Mouse (Mus musculus): Measurements from ENCODE around the gene Lsmem1. TPM values are rescaled to one million over a fixed set of nuclear protein-coding genes. Genes with fewer than 3 reads are reported as not detected.
"Not testable (repeated sequence)": the region's sequence is repeated elsewhere in the genome, so short reads cannot be mapped to it uniquely, and the experiment has no call there.

Lsmem1 gene
- polyA plus RNA-seq, 1 experiment from 2014 or later: 0.09 TPM

GRCm38 (mm10) chr12:40175171-40175570 lies 24.1 kb downstream of the Lsmem1 start:
- not testable (repeated sequence) for H3K4me2 ChIP-seq; H3K9ac ChIP-seq; H3K36me3 ChIP-seq (replicated peaks); H3K4me3 ChIP-seq (replicated peaks); H3K27ac ChIP-seq (replicated peaks); H3K4me1 ChIP-seq (replicated peaks); H3K27me3 ChIP-seq; ATAC-seq (ENCODE audit: insufficient read depth); H3K9me3 ChIP-seq (replicated peaks)
- WGBS (ENCODE audit: insufficient replicate concordance): 51% methylated on average over 1 of the region's 1 CpGs

GRCm38 (mm10) chr12:40171637-40172036 lies 27.7 kb downstream of the Lsmem1 start:
- 78% methylated on average over 2 of the region's 2 CpGs for WGBS (ENCODE audit: insufficient replicate concordance)
- no peak overlapping the region for H3K4me3 ChIP-seq (replicated peaks)
- no peaks in the 10 kb centered on the region for H3K27me3 ChIP-seq
- no peak overlapping the region for H3K27ac ChIP-seq (replicated peaks)
- no peaks in the 10 kb centered on the region for H3K36me3 ChIP-seq (replicated peaks)
- H3K9ac ChIP-seq: no peak overlapping the region
- H3K9me3 ChIP-seq (replicated peaks): no peaks in the 10 kb centered on the region
- ATAC-seq (ENCODE audit: insufficient read depth): no peak
- H3K4me1 ChIP-seq (replicated peaks): no peaks in the 10 kb centered on the region
- H3K4me2 ChIP-seq: no peak overlapping the region

- Histone ChIP-seq H3K9me3 (replicated peaks) (no peaks in the 10 kb centered on the region), H3K9ac (no peak overlapping the region), H3K27ac (replicated peaks) (no peak overlapping the region), H3K4me3 (replicated peaks) (no peak overlapping the region), H3K27me3 (no peaks in the 10 kb centered on the region), H3K36me3 (replicated peaks) (no peaks in the 10 kb centered on the region), H3K4me1 (replicated peaks) (no peaks in the 10 kb centered on the region), H3K4me2 (no peak overlapping the region)
- 67% methylated on average over 1 of the region's 1 CpGs for WGBS (ENCODE audit: insufficient replicate concordance)
- no peak for ATAC-seq (ENCODE audit: insufficient read depth)
Measured at GRCm38 (mm10) chr12:40169675-40170074, 29.6 kb downstream of the Lsmem1 start.

GRCm38 (mm10) chr12:40164621-40165020 lies 34.7 kb downstream of the Lsmem1 start:
- Histone ChIP-seq H3K4me1 (replicated peaks) (no peaks in the 10 kb centered on the region), H3K36me3 (replicated peaks) (no peaks in the 10 kb centered on the region), H3K9me3 (replicated peaks) (no peaks in the 10 kb centered on the region), H3K27me3 (no peaks in the 10 kb centered on the region), H3K9ac (no peak overlapping the region), H3K4me3 (replicated peaks) (no peak overlapping the region), H3K27ac (replicated peaks) (no peak overlapping the region), H3K4me2 (no peak overlapping the region)
- ATAC-seq (ENCODE audit: insufficient read depth): no peak
- 7% methylated on average over 2 of the region's 2 CpGs for WGBS (ENCODE audit: insufficient replicate concordance)

- no peak for ATAC-seq (ENCODE audit: insufficient read depth)
Measured at GRCm38 (mm10) chr12:40160777-40161176, 38.5 kb downstream of the Lsmem1 start.

GRCm38 (mm10) chr12:40154188-40154587 lies 45.1 kb downstream of the Lsmem1 start:
- no peaks in the 10 kb centered on the region for H3K36me3 ChIP-seq (replicated peaks)
- no peaks in the 10 kb centered on the region for H3K4me1 ChIP-seq (replicated peaks)
- H3K9ac ChIP-seq: no peak overlapping the region
- H3K4me2 ChIP-seq: no peak overlapping the region
- no peaks in the 10 kb centered on the region for H3K9me3 ChIP-seq (replicated peaks)
- no peak overlapping the region for H3K27ac ChIP-seq (replicated peaks)
- no peaks in the 10 kb centered on the region for H3K27me3 ChIP-seq
- no peak overlapping the region for H3K4me3 ChIP-seq (replicated peaks)
- ATAC-seq (ENCODE audit: insufficient read depth): no peak
- 41% methylated on average over 6 of the region's 6 CpGs for WGBS (ENCODE audit: insufficient replicate concordance)

More at GRCm38 (mm10) chr12:40160777-40161176, 38.5 kb downstream of the Lsmem1 start:
- Histone ChIP-seq H3K9me3 (replicated peaks) (no peaks in the 10 kb centered on the region), H3K4me3 (replicated peaks) (no peak overlapping the region), H3K9ac (no peak overlapping the region), H3K4me2 (no peak overlapping the region), H3K27ac (replicated peaks) (no peak overlapping the region), H3K4me1 (replicated peaks) (no peaks in the 10 kb centered on the region), H3K27me3 (no peaks in the 10 kb centered on the region), H3K36me3 (replicated peaks) (no peaks in the 10 kb centered on the region)
- 41% methylated on average over 2 of the region's 2 CpGs for WGBS (ENCODE audit: insufficient replicate concordance)

GRCm38 (mm10) chr12:40152353-40153069 lies 46.8 kb downstream of the Lsmem1 start:
- no peaks in the 10 kb centered on the region for H3K36me3 ChIP-seq (replicated peaks)
- no peaks in the 10 kb centered on the region for H3K9me3 ChIP-seq (replicated peaks)
- no peak for ATAC-seq (ENCODE audit: insufficient read depth)
- no peak overlapping the region for H3K9ac ChIP-seq
- H3K4me2 ChIP-seq: no peak overlapping the region
- no peak overlapping the region for H3K27ac ChIP-seq (replicated peaks)
- H3K4me3 ChIP-seq (replicated peaks): no peak overlapping the region
- H3K4me1 ChIP-seq (replicated peaks): no peaks in the 10 kb centered on the region
- 31% methylated on average over 8 of the region's 8 CpGs for WGBS (ENCODE audit: insufficient replicate concordance)
- H3K27me3 ChIP-seq: no peaks in the 10 kb centered on the region

GRCm38 (mm10) chr12:40147319-40147718 lies 52.0 kb downstream of the Lsmem1 start:
- no peaks in the 10 kb centered on the region for H3K36me3 ChIP-seq (replicated peaks)
- H3K27ac ChIP-seq (replicated peaks): no peak overlapping the region
- no peaks in the 10 kb centered on the region for H3K4me1 ChIP-seq (replicated peaks)
- no peak for ATAC-seq (ENCODE audit: insufficient read depth)
- no peak overlapping the region for H3K9ac ChIP-seq
- H3K27me3 ChIP-seq: no peaks in the 10 kb centered on the region
- WGBS (ENCODE audit: insufficient replicate concordance): 60% methylated on average over 4 of the region's 4 CpGs
- no peak overlapping the region for H3K4me3 ChIP-seq (replicated peaks)
- no peak overlapping the region for H3K4me2 ChIP-seq
- H3K9me3 ChIP-seq (replicated peaks): no peaks in the 10 kb centered on the region

GRCm38 (mm10) chr12:40146510-40146909 lies 52.8 kb downstream of the Lsmem1 start:
- Histone ChIP-seq H3K9me3 (replicated peaks) (no peaks in the 10 kb centered on the region), H3K4me3 (replicated peaks) (no peak overlapping the region)
- ATAC-seq (ENCODE audit: insufficient read depth): no peak

GRCm38 (mm10) chr12:40140706-40141105 lies 58.6 kb downstream of the Lsmem1 start:
- no peak overlapping the region for H3K27ac ChIP-seq (replicated peaks)
- WGBS (ENCODE audit: insufficient replicate concordance): 29% methylated on average over 5 of the region's 5 CpGs
- no peak for ATAC-seq (ENCODE audit: insufficient read depth)

More at GRCm38 (mm10) chr12:40146510-40146909, 52.8 kb downstream of the Lsmem1 start:
- Histone ChIP-seq H3K9ac (no peak overlapping the region), H3K27ac (replicated peaks) (no peak overlapping the region), H3K4me2 (no peak overlapping the region), H3K36me3 (replicated peaks) (no peaks in the 10 kb centered on the region), H3K27me3 (no peaks in the 10 kb centered on the region), H3K4me1 (replicated peaks) (no peaks in the 10 kb centered on the region)
- 35% methylated on average over 5 of the region's 5 CpGs for WGBS (ENCODE audit: insufficient replicate concordance)

GRCm38 (mm10) chr12:40139484-40140245 lies 59.6 kb downstream of the Lsmem1 start:
- peaks cover under 1% of the 10 kb centered on the region; the same call in 1 of the 2 replicates for H3K27me3 ChIP-seq
- no peak overlapping the region for H3K27ac ChIP-seq (replicated peaks)
- WGBS (ENCODE audit: insufficient replicate concordance): 64% methylated on average over 8 of the region's 8 CpGs
- H3K36me3 ChIP-seq (replicated peaks): no peaks in the 10 kb centered on the region
- H3K9me3 ChIP-seq (replicated peaks): no peaks in the 10 kb centered on the region
- H3K4me1 ChIP-seq (replicated peaks): no peaks in the 10 kb centered on the region
- no peak overlapping the region for H3K4me2 ChIP-seq
- H3K9ac ChIP-seq: no peak overlapping the region
- no peak for ATAC-seq (ENCODE audit: insufficient read depth)
- no peak overlapping the region for H3K4me3 ChIP-seq (replicated peaks)

More at GRCm38 (mm10) chr12:40140706-40141105, 58.6 kb downstream of the Lsmem1 start:
- Histone ChIP-seq H3K36me3 (replicated peaks) (no peaks in the 10 kb centered on the region), H3K4me1 (replicated peaks) (no peaks in the 10 kb centered on the region), H3K4me2 (no peak overlapping the region), H3K9ac (no peak overlapping the region), H3K27me3 (no peaks in the 10 kb centered on the region), H3K9me3 (replicated peaks) (no peaks in the 10 kb centered on the region), H3K4me3 (replicated peaks) (no peak overlapping the region)

All from liver, embryonic 15.5 days (tissue).